Mouse (Mus musculus) midbrain, embryonic 15.5 days (tissue): ENCODE results near the gene Zbtb22. TPM values are rescaled to one million over a fixed set of nuclear protein-coding genes. Genes with fewer than 3 reads are reported as not detected.
"Not testable (repeated sequence)": the region's sequence is repeated elsewhere in the genome, so short reads cannot be mapped to it uniquely, and the experiment has no call there.

Experiments
- ATAC-seq: fragments of 200-750 bp; cut with Nextera tagmentation; replicated peaks from 2 replicates; pipeline ENCODE4 v1.8.0; 2017; ENCODE audit warnings: moderate TSS enrichment
- H3K27ac ChIP-seq: fragments of 300-500 bp; sonication (generic); 2 replicates; pipeline ENCODE4 v1.5.1; 2015; ENCODE audit warnings: mild to moderate bottlenecking, inconsistent platforms
- H3K27me3 ChIP-seq: fragments of 300-500 bp; sonication (generic); replicated peaks from 2 replicates; pipeline ENCODE4 v1.6.1; 2015; ENCODE audit warnings: inconsistent platforms
- H3K36me3 ChIP-seq: fragments of 300-500 bp; sonication (generic); replicated peaks from 2 replicates; pipeline ENCODE4 v1.6.1; 2015; ENCODE audit warnings: inconsistent platforms
- H3K4me1 ChIP-seq: fragments of 300-500 bp; sonication (generic); 2 replicates; pipeline ENCODE4 v1.6.1; 2015; ENCODE audit warnings: inconsistent platforms
- H3K4me2 ChIP-seq: fragments of 300-500 bp; sonication (generic); 2 replicates; pipeline ENCODE4 v1.6.1; 2015; ENCODE audit warnings: inconsistent platforms, mild to moderate bottlenecking, moderate library complexity
- H3K4me3 ChIP-seq: fragments of 300-500 bp; sonication (generic); 2 replicates; pipeline ENCODE4 v1.5.1; 2015; ENCODE audit warnings: mild to moderate bottlenecking, inconsistent platforms
- H3K9ac ChIP-seq: fragments of 300-500 bp; sonication (generic); 2 replicates; pipeline ENCODE4 v1.6.1; 2015; ENCODE audit warnings: mild to moderate bottlenecking, inconsistent platforms
- H3K9me3 ChIP-seq: fragments of 300-500 bp; sonication (generic); 2 replicates; pipeline ENCODE4 v1.6.1; 2016; ENCODE audit warnings: inconsistent platforms
- WGBS: fragments of 180-500 bp; shearing (Covaris S2); methylation state at CpG from one replicate; pipeline ENCODE4 v1.1.7; 2015; ENCODE audit warnings: mixed read lengths; 5-methylcytosine and 5-hydroxymethylcytosine counted together
- polyA plus RNA-seq: library from polyadenylated mRNA; unstranded; fragments of >200 nt; fragmentation: Nextera tagmentation; extraction: Ambion mirVana; gene quantifications from 2 replicates; pipeline ENCODE4 v1.2.1, GENCODE M21; 2015

The Zbtb22 gene
- polyA plus RNA-seq, 1 experiment from 2014 or later = 18.1 TPM

DNA sequence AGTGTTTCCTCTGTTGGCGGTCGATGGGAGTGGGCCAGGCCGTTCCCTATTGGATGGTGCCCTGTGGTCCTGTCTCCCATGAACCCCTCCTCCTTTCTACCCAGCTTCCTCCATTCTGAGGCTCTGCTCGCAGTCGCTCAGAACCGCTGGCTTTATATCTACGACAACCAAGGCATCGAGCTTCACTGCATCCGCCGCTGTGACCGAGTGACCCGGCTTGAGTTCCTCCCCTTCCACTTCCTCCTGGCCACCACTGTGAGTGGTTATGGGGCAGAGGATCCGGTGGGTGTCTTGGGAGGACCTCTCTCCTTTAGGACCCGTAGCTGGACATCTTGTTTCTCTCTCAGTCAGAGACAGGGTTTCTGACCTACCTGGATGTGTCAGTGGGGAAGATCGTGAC lies 27.8 kb downstream of the Zbtb22 start:
- Histone ChIP-seq H3K4me1 (peaks cover 27% of the 10 kb centered on the region), H3K4me2 (no peak overlapping the region), H3K27ac (no peak overlapping the region), H3K36me3 (peaks cover 19% of the 10 kb centered on the region), H3K4me3 (no peak overlapping the region), H3K9ac (no peak overlapping the region), H3K9me3 (no peaks in the 10 kb centered on the region), H3K27me3 (no peaks in the 10 kb centered on the region)
- no peak for ATAC-seq
- WGBS = 96% methylated on average over 15 of the region's 15 CpGs

DNA sequence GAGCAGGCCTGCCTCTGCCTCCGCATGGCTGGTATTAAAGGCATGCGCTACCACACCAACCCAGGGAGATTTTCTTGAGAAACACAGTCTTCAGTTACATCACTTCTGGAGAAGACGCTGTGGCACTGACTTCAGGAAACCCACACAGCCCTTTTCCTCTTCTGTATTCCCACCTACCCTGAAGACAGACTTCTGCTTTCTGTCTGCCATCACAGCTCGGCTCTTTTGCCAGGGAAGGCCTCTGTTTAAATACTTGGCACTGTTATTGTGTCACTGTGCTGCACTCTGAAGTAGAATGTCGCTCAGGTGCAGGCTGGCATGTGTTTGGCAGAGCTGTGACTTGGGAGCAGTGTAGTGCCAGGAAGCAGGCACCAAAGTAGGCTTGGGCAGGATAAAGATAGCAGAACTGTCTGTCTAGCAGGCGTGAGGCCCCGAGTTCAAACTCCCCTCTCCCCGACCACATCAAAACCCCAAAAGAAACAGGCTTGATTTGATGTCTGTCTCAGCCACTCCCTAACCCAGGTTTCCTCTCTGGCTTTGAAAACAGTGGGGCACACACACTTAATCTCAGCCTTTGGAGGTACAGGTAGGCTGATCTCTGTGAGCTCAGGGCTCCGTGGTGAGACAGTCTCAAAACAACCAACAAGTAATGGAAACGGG lies 31.9 kb downstream of the Zbtb22 start:
- Histone ChIP-seq H3K27me3 (no peaks in the 10 kb centered on the region), H3K4me1 (peaks cover 36% of the 10 kb centered on the region), H3K9ac (no peak overlapping the region), H3K27ac (no peak overlapping the region), H3K9me3 (no peaks in the 10 kb centered on the region), H3K4me2 (no peak overlapping the region), H3K36me3 (peaks cover 24% of the 10 kb centered on the region), H3K4me3 (no peak overlapping the region)
- ATAC-seq = no peak
- 95% methylated on average over 10 of the region's 10 CpGs for WGBS

DNA sequence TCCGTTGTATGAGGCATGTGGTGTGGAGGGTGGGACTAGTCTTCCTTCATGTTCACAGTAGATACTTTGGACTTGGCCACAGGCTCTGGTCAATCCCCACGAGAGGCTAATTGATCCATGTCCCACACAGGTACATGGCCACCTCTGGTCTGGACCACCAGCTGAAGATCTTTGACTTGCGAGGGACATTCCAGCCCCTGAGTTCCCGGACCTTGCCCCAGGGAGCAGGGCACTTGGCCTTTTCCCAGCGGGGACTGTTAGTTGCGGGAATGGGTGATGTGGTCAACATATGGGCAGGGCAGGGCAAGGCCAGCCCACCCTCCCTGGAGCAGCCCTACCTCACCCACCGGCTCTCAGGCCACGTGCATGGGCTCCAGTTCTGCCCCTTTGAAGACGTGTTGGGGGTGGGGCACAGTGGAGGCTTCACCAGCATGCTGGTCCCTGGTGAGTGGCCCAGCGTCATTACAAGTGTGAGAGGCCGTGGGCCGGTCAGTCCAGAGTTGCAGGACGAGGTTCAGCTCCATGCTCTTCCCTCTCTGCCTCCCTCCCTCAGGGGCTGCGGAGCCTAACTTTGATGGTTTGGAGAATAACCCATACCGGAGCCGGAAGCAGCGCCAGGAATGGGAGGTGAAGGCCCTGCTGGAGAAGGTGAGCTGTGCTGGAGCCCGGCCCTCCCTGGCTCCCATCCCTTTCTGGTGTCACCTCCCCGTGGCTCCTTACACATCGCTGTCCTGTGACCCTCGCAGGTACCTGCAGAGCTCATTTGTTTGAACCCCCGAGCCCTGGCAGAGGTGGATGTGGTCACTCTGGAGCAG lies 32.6 kb downstream of the Zbtb22 start:
- Histone ChIP-seq H3K4me2 (no peak overlapping the region), H3K9ac (no peak overlapping the region), H3K9me3 (no peaks in the 10 kb centered on the region), H3K4me1 (peaks cover 44% of the 10 kb centered on the region), H3K27me3 (no peaks in the 10 kb centered on the region), H3K27ac (no peak overlapping the region), H3K36me3 (peaks cover 24% of the 10 kb centered on the region), H3K4me3 (no peak overlapping the region)
- WGBS = 89% methylated on average over 22 of the region's 22 CpGs
- no peak for ATAC-seq

DNA sequence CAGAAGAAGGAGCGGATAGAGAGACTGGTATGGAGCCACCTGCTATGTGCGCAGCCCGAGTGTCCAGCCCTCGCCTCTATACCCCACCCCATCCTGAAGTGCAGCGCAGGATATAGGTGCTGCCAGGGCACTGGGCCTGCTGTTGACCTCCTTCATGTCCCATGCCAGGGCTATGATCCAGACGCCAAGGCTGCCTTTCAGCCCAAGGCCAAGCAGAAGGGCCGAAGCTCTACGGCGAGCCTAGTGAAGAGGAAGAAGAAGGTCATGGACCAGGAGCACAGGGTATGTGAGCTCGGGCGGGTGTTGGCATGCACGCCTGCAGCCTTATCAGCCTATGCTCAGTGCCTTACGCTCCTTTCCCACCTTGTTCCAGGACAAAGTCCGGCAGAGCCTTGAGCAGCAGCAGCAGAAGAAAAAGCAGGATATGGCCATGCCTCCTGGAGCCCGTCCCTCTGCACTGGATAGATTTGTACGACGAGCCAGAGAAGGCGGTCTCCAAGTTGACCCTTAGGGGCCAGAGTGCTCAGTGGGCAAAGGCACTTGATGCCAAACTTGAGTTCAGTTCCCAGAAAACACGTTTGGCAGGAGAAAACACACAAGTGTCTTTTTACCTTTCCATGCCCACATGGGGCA lies 33.3 kb downstream of the Zbtb22 start:
- ATAC-seq = no peak
- no peaks in the 10 kb centered on the region for H3K9me3 ChIP-seq
- peaks cover 23% of the 10 kb centered on the region for H3K36me3 ChIP-seq
- peak overlapping the region; percentile 97; the same call in 1 of the 2 replicates for H3K4me2 ChIP-seq
- H3K4me1 ChIP-seq = peaks cover 51% of the 10 kb centered on the region
- no peaks in the 10 kb centered on the region for H3K27me3 ChIP-seq
- H3K9ac ChIP-seq = no peak overlapping the region
- no peak overlapping the region for H3K27ac ChIP-seq
- H3K4me3 ChIP-seq = no peak overlapping the region
- WGBS = 91% methylated on average over 19 of the region's 19 CpGs

DNA sequence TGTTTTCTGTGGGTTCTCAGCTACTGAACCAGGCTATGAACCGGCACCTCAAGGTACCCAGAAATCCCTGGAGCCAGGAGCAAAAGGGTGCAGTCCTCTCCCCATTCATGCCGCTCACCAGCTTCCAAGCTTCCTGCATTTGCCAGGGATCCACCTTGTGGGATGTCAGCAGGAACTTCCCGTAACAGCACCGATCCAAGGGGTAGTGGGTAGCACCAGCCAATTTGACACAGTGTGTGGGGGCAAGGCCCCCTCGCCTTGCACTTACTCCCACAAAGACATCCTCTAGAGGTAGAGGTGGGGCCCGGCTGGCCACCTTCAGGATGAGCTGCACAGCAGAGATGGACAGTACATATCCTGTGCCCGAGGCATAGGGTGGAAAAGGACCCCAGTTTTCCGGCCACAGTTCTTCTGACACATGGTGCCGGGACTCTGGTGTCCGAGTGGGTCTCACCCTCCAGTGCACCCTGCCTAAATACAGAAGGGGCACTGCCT lies 34.5 kb downstream of the Zbtb22 start:
- Histone ChIP-seq H3K9me3 (no peaks in the 10 kb centered on the region), H3K36me3 (peaks cover 23% of the 10 kb centered on the region), H3K27me3 (no peaks in the 10 kb centered on the region), H3K27ac (peak overlapping the region; percentile 93; the same call in 1 of the 2 replicates), H3K4me1 (peaks cover 60% of the 10 kb centered on the region), H3K4me2 (peak overlapping the region; percentile 97), H3K9ac (peak overlapping the region; percentile 78), H3K4me3 (peak overlapping the region; percentile 61)
- 80% methylated on average over 10 of the region's 10 CpGs for WGBS
- ATAC-seq = no peak

DNA sequence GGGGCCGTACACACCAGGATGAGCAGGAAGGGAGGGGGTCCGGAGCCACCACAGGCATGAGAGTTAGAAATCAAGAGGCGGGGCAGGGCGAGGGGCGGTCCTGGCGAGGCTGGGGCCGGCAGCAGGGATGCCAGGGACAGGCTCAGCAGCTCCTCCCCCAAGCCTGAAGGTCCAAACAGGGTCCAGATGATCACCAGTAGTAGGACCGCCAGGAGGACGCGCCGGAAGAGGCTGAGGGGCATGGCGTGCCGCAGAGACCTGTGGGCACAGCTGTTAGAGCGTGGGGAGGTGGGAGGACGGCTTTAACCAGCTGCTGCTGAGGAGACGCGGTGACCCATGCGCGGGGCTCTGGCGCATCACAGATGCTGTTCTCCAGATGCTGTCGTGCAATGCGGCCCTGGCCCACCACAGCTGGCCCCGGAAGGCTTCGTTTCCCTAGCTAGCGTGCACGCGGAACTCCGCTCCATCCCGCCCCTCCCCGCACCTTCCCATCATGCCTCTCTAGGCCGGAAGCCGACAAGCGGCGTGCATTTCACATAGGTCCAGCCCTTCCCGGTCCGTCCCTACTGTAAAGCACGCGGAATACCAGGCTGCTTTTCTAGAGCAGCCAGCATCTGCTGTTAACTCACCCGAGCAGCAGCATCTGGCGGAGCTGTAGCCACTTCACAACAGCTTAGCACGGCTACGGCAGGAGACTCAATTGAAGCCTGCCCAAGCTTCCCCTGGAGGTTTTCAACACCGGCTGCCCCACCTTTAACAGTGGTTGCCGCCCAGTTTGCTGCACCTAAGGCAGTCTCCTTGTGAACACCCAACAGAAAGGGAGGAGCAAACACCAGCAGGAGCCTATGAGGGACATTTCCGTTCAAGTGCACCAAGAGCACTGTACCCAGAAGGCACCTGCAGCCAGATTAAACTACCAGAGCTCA lies 35.6 kb downstream of the Zbtb22 start, which contains the start of gene B3galt4:
Gene B3galt4, minus strand, starts transcription at position 468 of the 926 bp plus-strand sequence.
- no peaks in the 10 kb centered on the region for H3K27me3 ChIP-seq
- H3K27ac ChIP-seq = peak within 1 kb of the TSS; percentile 93
- H3K4me2 ChIP-seq = peak within 1 kb of the TSS; percentile 97
- peaks cover 14% of the 10 kb centered on the region for H3K36me3 ChIP-seq
- H3K9me3 ChIP-seq = no peaks in the 10 kb centered on the region
- peaks cover 61% of the 10 kb centered on the region for H3K4me1 ChIP-seq
- peak within 1 kb of the TSS; percentile 78 for H3K9ac ChIP-seq
- H3K4me3 ChIP-seq = peak within 1 kb of the TSS; percentile 61
- under 1% methylated on average over 45 of the region's 45 CpGs for WGBS
- peak; percentile 77 for ATAC-seq

DNA sequence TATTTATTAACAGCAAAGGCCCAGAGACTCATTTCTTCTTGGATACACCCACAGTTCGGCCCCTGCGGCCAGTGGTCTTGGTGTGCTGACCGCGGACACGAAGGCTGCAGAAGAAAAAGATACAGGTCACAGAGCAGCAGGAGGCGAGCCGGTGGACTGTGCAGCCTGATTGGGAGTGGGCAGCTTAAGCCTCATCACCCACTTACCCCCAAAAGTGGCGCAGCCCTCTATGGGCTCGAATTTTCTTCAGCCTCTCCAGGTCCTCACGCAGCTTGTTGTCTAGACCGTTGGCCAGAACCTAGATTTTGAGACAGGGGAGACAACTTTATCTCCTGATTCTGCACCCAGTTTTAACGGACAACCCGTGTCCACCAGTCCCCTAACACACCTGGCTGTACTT lies 36.3 kb downstream of the Zbtb22 start:
- 71% methylated on average over 13 of the region's 13 CpGs for WGBS
- ATAC-seq, H3K9ac ChIP-seq: not testable (repeated sequence)

DNA sequence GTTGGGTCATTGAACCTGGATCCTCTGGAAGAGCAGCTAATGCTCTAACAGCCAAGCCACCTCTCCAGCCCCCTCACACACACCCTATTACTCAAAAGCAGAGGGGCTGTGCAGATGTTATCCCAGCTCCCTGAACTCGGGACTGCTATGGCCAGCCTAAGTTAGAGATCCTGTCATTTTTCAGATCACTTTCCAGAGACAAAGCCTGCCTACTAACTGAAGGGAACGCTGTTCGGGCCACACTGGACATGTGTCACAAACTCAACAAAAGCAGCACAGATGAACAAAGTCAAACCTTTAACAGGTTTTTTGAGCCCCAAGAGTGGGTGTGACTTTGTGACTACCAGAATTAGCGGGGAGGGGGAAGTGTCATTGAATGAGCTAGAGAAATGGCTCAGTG lies 37.2 kb downstream of the Zbtb22 start:
- 83% methylated on average over 4 of the region's 4 CpGs for WGBS
- Histone ChIP-seq H3K27ac (peak overlapping the region; percentile 4; the same call in 1 of the 2 replicates), H3K9me3 (no peaks in the 10 kb centered on the region), H3K4me1 (peaks cover 74% of the 10 kb centered on the region), H3K9ac (no peak overlapping the region), H3K4me3 (no peak overlapping the region), H3K27me3 (no peaks in the 10 kb centered on the region), H3K4me2 (no peak overlapping the region), H3K36me3 (peaks cover 14% of the 10 kb centered on the region)
- ATAC-seq = no peak

More for the DNA sequence above, 36.3 kb downstream of the Zbtb22 start:
- not testable (repeated sequence) for H3K27ac ChIP-seq, H3K4me3 ChIP-seq, H3K27me3 ChIP-seq, H3K9me3 ChIP-seq
- Histone ChIP-seq H3K4me1 (peaks cover 67% of the 10 kb centered on the region), H3K36me3 (peaks cover 14% of the 10 kb centered on the region), H3K4me2 (peak overlapping the region; percentile 97)

DNA sequence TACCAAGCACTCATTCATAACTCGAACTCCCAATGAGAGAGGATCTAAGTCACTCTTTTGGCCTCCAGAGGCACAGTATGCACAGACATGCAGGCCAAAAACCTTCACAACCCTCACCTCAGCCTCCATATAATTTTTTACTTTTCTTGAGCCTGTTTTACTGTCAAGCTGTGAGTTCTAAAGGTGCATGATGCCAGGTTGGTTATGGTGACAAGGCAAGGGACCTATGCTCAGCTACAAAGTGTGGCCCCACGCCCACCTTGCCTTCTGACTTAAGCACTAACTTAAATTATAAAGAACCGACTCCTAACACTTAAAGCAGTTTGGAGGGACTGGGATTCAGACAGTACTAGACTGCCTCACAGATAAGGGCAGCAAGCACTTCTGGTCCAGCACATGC lies 37.6 kb downstream of the Zbtb22 start:
- H3K9me3 ChIP-seq = no peaks in the 10 kb centered on the region
- H3K4me3 ChIP-seq = no peak overlapping the region
- H3K27ac ChIP-seq = peak overlapping the region; percentile 4; the same call in 1 of the 2 replicates
- no peaks in the 10 kb centered on the region for H3K27me3 ChIP-seq
- no peak overlapping the region for H3K4me2 ChIP-seq
- peaks cover 14% of the 10 kb centered on the region for H3K36me3 ChIP-seq
- H3K4me1 ChIP-seq = peaks cover 76% of the 10 kb centered on the region
- WGBS = 78% methylated on average over 3 of the region's 3 CpGs
- ATAC-seq = no peak
- no peak overlapping the region for H3K9ac ChIP-seq

DNA sequence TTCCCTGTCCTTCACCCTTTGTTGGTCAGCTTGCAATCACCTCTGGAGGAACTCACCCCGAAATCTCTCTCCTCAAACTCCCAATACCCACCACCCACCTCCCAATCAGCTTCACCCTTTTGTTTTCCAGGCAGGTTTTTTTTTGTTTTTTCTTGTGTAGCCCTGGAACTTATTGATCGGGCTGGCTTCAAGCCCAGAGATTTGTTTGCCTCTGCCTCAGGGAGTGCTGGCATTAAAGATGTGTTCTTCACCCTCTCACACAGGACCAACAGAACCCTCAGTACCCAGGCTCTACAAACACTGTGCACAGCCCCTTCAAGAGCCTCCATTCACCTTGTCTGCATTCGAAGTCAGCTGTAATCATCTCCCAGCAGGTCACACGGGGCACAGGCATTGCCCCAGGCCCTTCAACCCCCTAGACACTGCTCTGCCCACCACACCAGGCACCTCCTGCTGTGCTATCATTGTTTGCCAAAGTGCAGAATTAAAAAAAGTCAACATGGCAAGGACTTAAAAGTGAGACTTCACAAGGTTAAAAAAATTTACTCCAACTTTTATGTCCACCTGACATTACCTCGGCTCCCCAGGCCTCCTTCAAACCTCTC lies 38.4 kb downstream of the Zbtb22 start:
- H3K27ac ChIP-seq = no peak overlapping the region
- no peaks in the 10 kb centered on the region for H3K27me3 ChIP-seq
- H3K4me1 ChIP-seq = peaks cover 73% of the 10 kb centered on the region
- H3K4me3 ChIP-seq = peak overlapping the region; percentile 94
- no peaks in the 10 kb centered on the region for H3K9me3 ChIP-seq
- peak overlapping the region; percentile 93 for H3K9ac ChIP-seq
- 51% methylated on average over 5 of the region's 5 CpGs for WGBS
- no peak for ATAC-seq
- H3K4me2 ChIP-seq = peak overlapping the region; percentile 83
- peaks cover 16% of the 10 kb centered on the region for H3K36me3 ChIP-seq
